Mouse (Mus musculus) R1 (cell line): Measurements from ENCODE around the gene Dpagt1.
"Not testable (repeated sequence)": the region's sequence is repeated elsewhere in the genome, so short reads cannot be mapped to it uniquely, and the experiment has no call there.

Source experiments
- DNase-seq: peaks from one replicate; pipeline ENCODE4 v3.0.0-alpha.2; 2018; ENCODE audit warnings: low read depth, low spot score

Dpagt1 gene

GRCm38 (mm10) chr9:44325768-44326370 is at the start of gene Dpagt1:
Gene Dpagt1, plus strand, starts transcription at chr9:44326019.
- peak; percentile 83 for DNase-seq

DNA sequence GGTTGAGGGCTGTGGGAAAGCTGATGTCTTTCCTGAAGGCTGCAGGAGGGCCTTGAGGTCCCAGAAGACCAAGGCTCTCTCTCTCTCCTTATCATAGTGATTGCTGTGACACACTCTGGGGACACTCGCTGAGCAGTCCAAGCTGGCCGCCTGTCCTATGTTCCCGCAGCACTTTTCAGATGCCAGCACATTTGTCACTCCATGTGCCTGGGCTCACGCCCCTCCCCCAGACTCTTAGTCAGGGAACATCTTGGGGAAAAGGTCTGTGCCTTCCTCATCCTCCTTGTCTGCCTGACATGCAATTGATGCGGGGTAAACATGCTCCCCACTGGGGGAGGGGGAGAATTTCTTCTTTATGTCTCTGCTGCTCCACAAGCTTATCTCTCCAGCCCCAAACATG is 42.6 kb upstream of the Dpagt1 start:
- DNase-seq, result no peak

DNA sequence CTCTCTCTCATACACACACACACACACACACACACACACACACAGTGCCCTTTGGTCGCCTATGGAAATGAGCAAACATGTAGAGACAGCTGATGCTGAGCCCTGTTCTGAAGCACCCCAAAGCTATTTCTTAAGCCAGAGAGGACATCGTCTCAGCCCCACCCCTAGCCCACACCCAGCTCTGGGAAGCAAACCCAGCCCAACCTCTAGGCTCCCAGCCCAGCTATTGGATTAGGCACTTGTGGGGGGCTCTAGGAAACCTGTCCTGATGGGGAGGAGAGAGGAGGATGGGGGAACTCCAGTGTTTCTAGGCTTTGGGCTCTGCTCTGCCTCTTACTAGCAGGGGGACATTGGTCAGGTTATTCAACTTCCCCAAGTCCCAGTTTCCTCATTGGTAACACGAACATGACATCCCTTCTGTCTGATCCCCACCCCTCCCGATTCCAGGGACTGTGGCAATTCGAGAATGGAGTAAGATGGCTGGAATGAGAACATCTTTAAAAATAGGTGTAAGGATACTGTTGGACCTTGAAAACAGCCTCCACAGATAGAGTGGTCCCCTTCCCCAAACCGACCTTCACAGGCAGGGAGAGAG is 39.5 kb upstream of the Dpagt1 start:
- DNase-seq, result no peak

GRCm38 (mm10) chr9:44287003-44287400 is 38.8 kb upstream of the Dpagt1 start:
- no peak for DNase-seq

DNA sequence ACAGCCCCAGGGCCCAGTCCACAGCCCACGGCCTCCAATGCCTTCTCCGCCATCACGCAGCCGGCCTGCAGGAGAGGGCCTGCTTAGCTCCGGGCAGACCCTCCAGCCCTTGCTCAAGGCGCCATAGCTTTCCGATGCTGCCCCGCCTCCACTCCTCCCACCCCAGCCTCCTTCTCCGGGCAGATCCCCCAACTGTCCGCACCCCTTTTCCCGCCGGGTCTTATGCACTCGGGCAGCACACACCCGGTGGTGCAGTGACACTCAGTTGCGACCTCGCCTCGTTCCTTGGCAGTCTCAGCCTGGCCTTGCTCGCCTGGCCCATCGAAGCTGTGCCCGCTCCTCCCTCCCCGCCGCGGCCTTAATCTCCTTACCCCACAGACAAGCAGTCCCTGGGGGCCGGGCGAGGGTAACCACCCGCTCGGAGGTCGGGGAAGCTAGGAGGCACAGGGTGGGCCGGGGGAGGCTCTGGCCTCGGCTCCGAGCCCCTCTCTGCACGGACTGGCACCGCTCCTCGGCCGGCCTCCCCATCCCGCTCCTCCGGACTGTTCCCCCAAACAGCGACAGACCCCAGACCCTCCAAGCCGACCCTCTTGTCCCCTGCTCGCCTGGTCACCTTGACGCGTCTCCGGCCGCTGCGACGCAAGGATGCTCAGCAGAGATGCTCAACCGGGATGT is 38.3 kb upstream of the Dpagt1 start:
- DNase-seq, result no peak

DNA sequence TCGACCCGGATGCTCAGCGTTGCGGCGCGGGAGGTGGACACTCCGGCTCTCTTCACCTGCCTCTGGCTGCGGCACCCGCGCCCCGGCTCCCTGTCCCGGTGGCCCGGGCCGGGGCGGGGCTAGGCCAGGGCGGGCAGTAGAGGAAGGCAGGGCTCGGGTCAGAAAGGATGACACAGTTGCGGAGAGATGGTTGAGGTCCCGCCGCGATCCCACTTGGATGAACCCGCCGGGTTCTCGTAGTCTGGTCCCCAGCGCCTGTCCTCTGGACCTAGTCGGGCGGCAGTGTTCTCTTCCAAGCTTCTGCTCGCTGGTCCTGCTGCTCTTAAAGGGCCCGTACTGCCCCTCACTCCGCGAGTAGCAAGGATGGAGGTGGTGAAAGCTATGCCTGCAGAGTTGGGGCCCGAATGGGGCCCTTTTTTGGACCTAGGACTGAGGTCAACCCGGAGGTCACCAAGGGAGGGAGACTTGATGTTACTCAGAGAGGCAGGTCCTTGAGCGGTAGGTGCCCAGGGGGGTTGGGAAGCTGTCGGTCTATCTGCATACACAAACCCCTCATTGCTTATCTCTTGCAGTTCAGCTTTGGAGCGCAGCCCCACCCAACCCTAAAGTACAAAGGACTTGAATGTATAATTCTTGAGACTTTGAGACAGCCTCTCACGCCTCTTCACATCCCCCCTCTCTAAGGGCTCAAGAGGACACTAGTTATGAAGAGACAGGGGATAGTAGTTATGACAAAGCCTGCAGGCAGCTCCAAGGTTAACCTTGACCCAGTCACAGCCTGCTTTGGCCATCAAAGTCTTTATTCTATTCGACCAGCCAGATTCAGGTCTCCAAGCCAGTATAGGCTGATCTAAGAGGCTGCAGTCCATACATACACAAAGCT is 37.5 kb upstream of the Dpagt1 start, which contains the start of gene Abcg4:
TSS of gene Abcg4 (minus strand) at position 540 of the 883 bp plus-strand sequence.
- no peak for DNase-seq

GRCm38 (mm10) chr9:44288959-44289291 is 36.9 kb upstream of the Dpagt1 start:
- no peak for DNase-seq

DNA sequence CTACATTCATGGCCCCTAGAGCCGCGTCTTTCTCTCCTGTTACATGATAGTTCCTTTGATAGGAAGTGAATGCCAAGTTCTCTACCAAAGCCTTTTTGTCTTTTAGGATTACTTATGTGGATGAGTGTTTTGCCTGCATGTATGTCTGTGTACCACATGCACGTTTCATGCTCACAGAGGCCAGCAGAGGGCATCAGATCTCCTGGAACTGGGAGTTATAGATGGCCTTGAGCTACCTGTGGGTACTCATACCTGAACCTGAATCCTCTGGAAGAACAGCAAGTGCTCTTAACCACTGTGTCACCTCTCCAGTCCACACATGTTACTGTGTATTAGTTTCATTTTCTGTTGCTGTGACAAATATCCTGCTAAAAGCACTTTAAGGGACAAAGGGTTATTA is 33.3 kb upstream of the Dpagt1 start:
- peak; percentile 58 for DNase-seq

GRCm38 (mm10) chr9:44300001-44300400 is 25.8 kb upstream of the Dpagt1 start:
- not testable (repeated sequence) for DNase-seq

DNA sequence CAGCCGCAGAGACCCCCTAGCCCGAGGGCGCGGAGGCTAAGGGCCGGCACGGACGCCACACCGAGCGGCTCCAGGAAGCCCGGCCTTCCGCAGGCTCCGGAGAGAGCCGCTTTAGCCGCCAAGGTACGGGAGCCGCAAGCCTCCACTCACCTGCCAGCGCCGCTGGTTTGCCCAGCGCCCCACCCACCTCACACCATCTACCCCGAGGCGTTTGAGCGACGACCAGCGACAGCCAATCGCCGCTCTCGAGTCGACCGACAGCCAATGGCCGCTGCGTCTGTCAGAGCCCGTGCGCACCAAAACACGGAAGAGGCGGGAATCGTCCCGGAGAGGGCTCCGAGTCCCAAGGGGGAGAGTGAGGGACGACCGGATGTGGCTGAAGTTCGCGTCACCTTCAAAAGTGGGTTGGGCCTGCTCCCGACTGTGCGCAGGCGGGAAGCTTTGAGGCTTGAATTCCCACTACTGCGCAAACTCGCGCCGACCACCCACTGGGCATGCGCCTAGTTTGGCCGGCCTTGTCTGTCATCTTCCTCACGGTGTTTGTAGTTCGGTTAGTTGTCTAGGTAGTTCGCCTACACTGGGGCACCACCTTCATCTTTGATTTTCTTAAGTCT is 20.2 kb upstream of the Dpagt1 start, which contains the start of gene Hinfp:
TSS of gene Hinfp (minus strand) at position 206 of the 614 bp plus-strand sequence.
- peak; percentile 100 for DNase-seq

- DNase-seq, result no peak
Measured at GRCm38 (mm10) chr9:44306532-44306931, 19.3 kb upstream of the Dpagt1 start.

- DNase-seq, result no peak
Measured at GRCm38 (mm10) chr9:44307248-44307647, 18.6 kb upstream of the Dpagt1 start.

- no peak for DNase-seq
Measured at GRCm38 (mm10) chr9:44309756-44310155, 16.1 kb upstream of the Dpagt1 start.

GRCm38 (mm10) chr9:44310750-44311135 is 15.1 kb upstream of the Dpagt1 start:
- no peak for DNase-seq

- DNase-seq, result peak; percentile 98
Measured at GRCm38 (mm10) chr9:44311136-44312134, 14.4 kb upstream of the Dpagt1 start.

- no peak for DNase-seq
Measured at GRCm38 (mm10) chr9:44313476-44314256, 12.2 kb upstream of the Dpagt1 start.

DNA sequence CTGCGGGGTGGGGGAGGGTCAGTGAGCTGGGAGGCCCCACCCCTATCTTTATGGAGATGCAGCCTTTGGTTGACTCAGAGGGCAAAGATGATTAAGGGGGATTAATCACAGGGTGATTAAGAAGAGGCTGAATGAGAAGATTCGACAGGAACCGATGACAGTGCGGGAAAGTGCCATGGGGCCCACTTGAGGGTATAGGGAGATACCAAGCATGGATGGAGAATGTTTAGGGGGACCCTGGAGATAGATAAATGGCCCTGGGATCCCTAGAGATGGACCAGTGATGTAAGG is 11.6 kb upstream of the Dpagt1 start:
- DNase-seq, result no peak

- DNase-seq, result no peak
Measured at GRCm38 (mm10) chr9:44314910-44315309, 10.9 kb upstream of the Dpagt1 start.

GRCm38 (mm10) chr9:44317452-44317851 is 8.4 kb upstream of the Dpagt1 start:
- no peak for DNase-seq
